Mouse (Mus musculus) urinary bladder, postnatal 4 days (tissue): ENCODE measurements around the gene Herc1.

ENCODE experiments used
- DNase-seq, 2 experiments: peaks; one replicate each; pipeline ENCODE4 v3.0.0; 2021 to 2022; ENCODE audit warnings: low spot score in 2 of 2

The Herc1 gene

DNA sequence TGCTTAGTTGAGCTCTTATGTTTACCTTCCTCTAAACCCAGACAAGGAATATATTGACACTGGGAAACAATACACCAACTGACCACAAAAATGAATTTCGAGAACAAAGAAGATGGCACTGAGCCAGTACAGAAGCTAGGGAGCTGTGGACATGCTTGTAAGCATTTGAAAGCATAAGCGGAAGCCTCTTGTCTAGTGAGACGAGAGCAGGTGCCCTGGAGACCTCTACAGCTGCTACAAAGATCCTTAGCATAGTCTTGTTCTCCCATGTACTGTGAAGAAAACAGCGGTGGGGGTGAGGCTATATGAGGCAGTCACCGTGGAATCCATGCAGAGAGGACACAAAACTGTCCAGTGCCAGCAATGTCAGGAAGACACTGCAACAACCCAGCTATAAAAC, 168.7 kb downstream of the Herc1 start:
- no peak for DNase-seq

GRCm38 (mm10) chr9:66520299-66520698, 170.0 kb downstream of the Herc1 start:
- DNase-seq, result no peak

- no peak for DNase-seq
Measured at GRCm38 (mm10) chr9:66521595-66521994, 171.3 kb downstream of the Herc1 start.

DNA sequence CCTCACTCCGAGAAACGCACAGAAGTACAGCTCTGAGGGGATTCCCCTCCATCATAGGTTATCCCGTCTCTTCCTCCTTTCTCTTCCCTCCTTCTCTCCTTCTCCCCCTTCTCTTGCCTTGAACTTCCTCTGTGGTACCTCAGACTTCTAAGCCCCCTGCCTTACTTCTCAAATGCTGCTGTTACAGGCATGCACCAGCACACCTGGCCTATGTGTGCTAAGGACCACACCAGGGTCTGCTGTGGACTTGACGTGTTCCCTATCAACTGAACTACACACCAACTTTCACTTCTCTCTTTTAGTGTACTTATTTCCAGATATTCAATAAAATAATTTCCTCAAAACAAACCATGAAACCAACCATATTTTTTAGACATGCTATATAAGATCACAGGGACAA, 192.5 kb downstream of the Herc1 start:
- DNase-seq, result no peak
